Mouse (Mus musculus) lung, embryonic 15.5 days (tissue): Measurements from ENCODE around the gene 1110032A03Rik. TPM values are rescaled to one million over a fixed set of nuclear protein-coding genes. Genes with fewer than 3 reads are reported as not detected.
A peak's percentile ranks its signal among the peaks of the same experiment; 100 is the strongest.

ENCODE experiments used
- ATAC-seq: fragments of 200-750 bp; cut with Nextera tagmentation; 2 replicates; pipeline ENCODE4 v1.8.0; 2017; ENCODE audit warnings: moderate number of reproducible peaks, borderline replicate concordance; ENCODE audit not compliant: low FRiP score, low TSS enrichment; ENCODE audit errors: extremely low read depth
- H3K27ac ChIP-seq: fragments of 300-500 bp; sonication (generic); 2 replicates; pipeline ENCODE4 v1.5.1; 2015; ENCODE audit warnings: moderate library complexity, mild to moderate bottlenecking, inconsistent platforms
- H3K27me3 ChIP-seq: fragments of 300-500 bp; sonication (generic); 2 replicates; pipeline ENCODE4 v1.6.1; 2015; ENCODE audit warnings: inconsistent platforms
- H3K36me3 ChIP-seq: fragments of 300-500 bp; sonication (generic); 2 replicates; pipeline ENCODE4 v1.6.1; 2015; ENCODE audit warnings: inconsistent platforms
- H3K4me1 ChIP-seq: fragments of 300-500 bp; sonication (generic); 2 replicates; pipeline ENCODE4 v1.6.1; 2015; ENCODE audit warnings: inconsistent platforms
- H3K4me2 ChIP-seq: fragments of 300-500 bp; sonication (generic); 2 replicates; pipeline ENCODE4 v1.6.1; 2015; ENCODE audit warnings: inconsistent platforms, mild to moderate bottlenecking, moderate library complexity
- H3K4me3 ChIP-seq: fragments of 300-500 bp; sonication (generic); 2 replicates; pipeline ENCODE4 v1.5.1; 2015; ENCODE audit warnings: mild to moderate bottlenecking, inconsistent platforms
- H3K9ac ChIP-seq: fragments of 300-500 bp; sonication (generic); 2 replicates; pipeline ENCODE4 v1.6.1; 2015; ENCODE audit warnings: inconsistent platforms
- H3K9me3 ChIP-seq: fragments of 300-500 bp; sonication (generic); 2 replicates; pipeline ENCODE4 v1.6.1; 2016; ENCODE audit warnings: inconsistent platforms
- WGBS: fragments of 180-500 bp; shearing (Covaris S2); methylation state at CpG from one replicate; pipeline ENCODE4 v1.1.7; 2015; 5-methylcytosine and 5-hydroxymethylcytosine counted together
- polyA plus RNA-seq: library from polyadenylated mRNA; unstranded; fragments of >200 nt; fragmentation: Nextera tagmentation; extraction: Ambion mirVana; gene quantifications from 2 replicates; pipeline ENCODE4 v1.2.1, GENCODE M21; 2015

Gene 1110032A03Rik
- polyA plus RNA-seq, 1 experiment from 2014 or later: 35.8 TPM

DNA sequence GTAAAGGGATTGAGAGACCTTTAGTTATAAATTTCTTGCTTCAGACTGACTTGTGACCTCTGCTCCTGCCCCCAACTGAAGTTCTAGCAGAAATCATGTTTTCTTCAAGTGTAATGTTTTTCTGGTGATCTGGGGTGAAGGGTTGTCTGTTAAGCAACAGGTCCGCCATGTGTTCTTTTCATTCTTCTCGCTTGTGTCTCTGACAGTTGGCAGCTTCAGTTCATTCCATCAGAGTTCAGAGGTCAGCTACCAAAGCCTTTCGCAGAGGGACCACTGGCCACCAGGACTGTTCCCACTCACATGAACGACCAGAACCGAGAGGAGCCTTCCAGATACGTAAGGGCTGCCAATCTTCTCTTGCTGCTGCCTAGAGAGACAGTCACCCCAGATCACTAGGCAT is 33.2 kb upstream of the 1110032A03Rik start:
- no peak overlapping the region for H3K9ac ChIP-seq
- H3K4me3 ChIP-seq: no peak overlapping the region
- ATAC-seq: no peak
- H3K4me2 ChIP-seq: no peak overlapping the region
- H3K36me3 ChIP-seq: peaks cover 66% of the 10 kb centered on the region
- no peaks in the 10 kb centered on the region for H3K9me3 ChIP-seq
- no peaks in the 10 kb centered on the region for H3K27me3 ChIP-seq
- 79% methylated on average over 6 of the region's 6 CpGs for WGBS
- H3K4me1 ChIP-seq: no peaks in the 10 kb centered on the region
- no peak overlapping the region for H3K27ac ChIP-seq

DNA sequence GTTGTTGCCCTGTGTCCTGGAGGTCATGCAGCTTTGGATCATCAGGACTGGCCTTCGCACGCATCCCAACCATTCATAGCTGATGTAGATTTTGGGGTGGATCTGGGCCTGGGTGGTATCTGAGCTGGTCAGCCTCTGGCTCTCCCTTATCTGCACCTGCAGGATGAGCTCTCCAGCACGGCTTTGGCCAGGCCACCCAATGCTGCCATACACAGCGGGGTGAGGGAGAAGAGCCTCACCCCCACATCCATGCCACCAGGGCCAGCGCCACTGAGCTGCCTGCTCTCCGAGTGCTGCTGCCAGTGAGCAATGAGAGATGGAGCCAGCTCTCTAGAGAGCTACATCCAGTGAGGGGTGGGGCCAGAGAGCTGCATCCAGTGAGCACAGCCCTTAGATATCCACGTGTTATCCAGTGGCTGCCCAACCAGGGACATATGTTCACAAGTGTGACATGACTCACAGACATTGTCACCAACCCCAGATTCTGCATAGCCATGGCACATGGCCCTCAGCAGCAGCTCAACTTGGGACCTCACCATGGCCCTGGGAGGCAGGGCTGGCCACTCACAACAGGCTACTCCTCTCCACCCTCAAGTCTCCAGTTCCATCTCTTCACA is 27.8 kb upstream of the 1110032A03Rik start:
- H3K9me3 ChIP-seq: no peaks in the 10 kb centered on the region
- H3K4me2 ChIP-seq: no peak overlapping the region
- H3K36me3 ChIP-seq: peaks cover 51% of the 10 kb centered on the region
- WGBS: 86% methylated on average over 7 of the region's 7 CpGs
- ATAC-seq: peak; percentile 35; the same call in 1 of the 2 replicates
- H3K4me1 ChIP-seq: no peaks in the 10 kb centered on the region
- H3K27me3 ChIP-seq: no peaks in the 10 kb centered on the region
- no peak overlapping the region for H3K4me3 ChIP-seq
- no peak overlapping the region for H3K9ac ChIP-seq
- no peak overlapping the region for H3K27ac ChIP-seq

DNA sequence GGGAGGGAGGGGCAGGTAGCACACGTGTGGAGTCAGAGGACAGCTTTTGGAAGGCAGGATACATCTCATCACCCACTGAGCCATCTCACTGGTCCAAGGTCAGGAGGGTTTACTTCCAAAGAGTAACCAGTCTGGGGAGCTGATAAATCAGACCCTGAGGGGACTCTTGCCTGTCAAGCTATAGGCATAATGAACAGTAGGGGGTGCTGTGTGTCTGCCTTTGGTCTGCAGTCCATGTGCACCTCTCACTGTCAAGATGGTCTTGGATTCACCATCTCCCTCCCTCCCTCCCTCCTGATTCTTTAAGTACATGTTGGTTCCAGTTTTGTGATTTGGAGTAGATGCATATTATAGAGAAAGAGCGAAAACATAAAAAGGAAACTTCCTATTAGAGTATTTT is 25.7 kb upstream of the 1110032A03Rik start:
- Histone ChIP-seq H3K4me3 (no peak overlapping the region), H3K9ac (no peak overlapping the region), H3K9me3 (no peaks in the 10 kb centered on the region), H3K27me3 (no peaks in the 10 kb centered on the region), H3K4me2 (no peak overlapping the region), H3K4me1 (no peaks in the 10 kb centered on the region), H3K27ac (no peak overlapping the region), H3K36me3 (peaks cover 40% of the 10 kb centered on the region)
- WGBS: 69% methylated on average over 2 of the region's 2 CpGs
- no peak for ATAC-seq

DNA sequence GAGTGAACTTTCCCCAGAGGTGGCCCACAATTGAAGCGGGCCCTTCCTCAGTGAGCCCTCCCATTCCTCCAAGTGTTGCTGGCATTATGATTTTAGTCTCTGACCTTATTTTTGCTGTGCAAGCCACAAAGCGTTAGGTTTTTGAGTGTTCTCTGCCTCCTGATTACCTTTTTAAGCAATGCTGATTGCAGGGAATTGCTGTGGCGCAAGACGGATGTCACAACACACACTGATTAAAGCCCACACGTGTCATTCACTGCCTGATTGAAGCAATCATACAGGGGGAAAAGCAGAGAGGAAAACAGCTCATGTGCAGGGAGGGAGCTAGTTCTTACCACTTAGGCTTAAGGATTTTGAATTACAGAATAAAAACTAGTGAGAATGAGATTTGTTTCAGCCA is 23.0 kb upstream of the 1110032A03Rik start:
- peaks cover 25% of the 10 kb centered on the region for H3K36me3 ChIP-seq
- H3K4me1 ChIP-seq: no peaks in the 10 kb centered on the region
- no peaks in the 10 kb centered on the region for H3K9me3 ChIP-seq
- H3K4me2 ChIP-seq: no peak overlapping the region
- no peak for ATAC-seq
- WGBS: 77% methylated on average over 5 of the region's 5 CpGs
- H3K27me3 ChIP-seq: no peaks in the 10 kb centered on the region
- H3K9ac ChIP-seq: no peak overlapping the region
- no peak overlapping the region for H3K4me3 ChIP-seq
- no peak overlapping the region for H3K27ac ChIP-seq

DNA sequence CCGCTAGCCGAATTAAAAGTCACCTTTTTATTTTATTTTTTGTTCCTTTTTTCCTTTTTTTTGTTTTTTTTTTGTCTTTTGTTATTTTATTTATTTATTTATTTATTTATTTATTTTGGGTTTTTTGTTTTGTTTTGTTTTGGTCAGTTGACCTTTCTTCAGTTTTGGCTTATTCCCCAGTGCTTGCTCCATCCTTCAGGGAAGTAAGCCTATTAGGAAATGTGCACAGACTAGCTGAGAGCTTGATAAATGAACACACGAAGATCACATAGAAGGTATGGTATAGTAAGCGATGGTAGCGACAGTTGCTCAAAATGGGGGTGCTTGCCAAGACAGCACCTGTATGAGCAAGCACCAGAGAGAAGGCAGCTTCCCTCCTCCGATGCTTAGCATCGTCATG is 22.3 kb upstream of the 1110032A03Rik start:
- H3K9ac ChIP-seq: no peak overlapping the region
- no peaks in the 10 kb centered on the region for H3K4me1 ChIP-seq
- no peak overlapping the region for H3K4me3 ChIP-seq
- no peak for ATAC-seq
- H3K4me2 ChIP-seq: no peak overlapping the region
- H3K36me3 ChIP-seq: peaks cover 26% of the 10 kb centered on the region
- no peaks in the 10 kb centered on the region for H3K9me3 ChIP-seq
- no peaks in the 10 kb centered on the region for H3K27me3 ChIP-seq
- 96% methylated on average over 7 of the region's 7 CpGs for WGBS
- H3K27ac ChIP-seq: no peak overlapping the region

DNA sequence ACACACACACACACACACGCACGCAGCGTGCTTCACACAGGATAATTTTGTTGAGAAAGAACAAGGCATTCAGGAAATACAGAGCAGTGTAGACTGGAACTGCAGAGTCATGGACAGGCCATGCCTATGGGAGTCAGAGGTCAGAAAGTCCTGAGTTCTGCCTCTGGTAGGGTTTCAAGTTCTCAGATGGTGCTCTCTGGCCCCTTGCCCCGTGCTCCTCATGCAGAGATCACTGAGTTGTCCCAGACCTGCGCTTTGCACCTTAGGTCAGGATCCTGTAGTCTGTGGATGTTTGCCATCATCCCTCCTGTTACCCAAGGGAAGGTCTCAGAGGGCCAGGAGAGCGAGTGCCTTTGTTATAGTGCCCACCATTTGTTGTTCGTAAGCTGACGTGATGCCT is 21.5 kb upstream of the 1110032A03Rik start:
- ATAC-seq: no peak
- Histone ChIP-seq H3K36me3 (peaks cover 28% of the 10 kb centered on the region), H3K27me3 (no peaks in the 10 kb centered on the region), H3K27ac (no peak overlapping the region), H3K4me3 (no peak overlapping the region), H3K4me2 (no peak overlapping the region), H3K9ac (no peak overlapping the region), H3K9me3 (no peaks in the 10 kb centered on the region), H3K4me1 (no peaks in the 10 kb centered on the region)
- WGBS: 90% methylated on average over 8 of the region's 8 CpGs

DNA sequence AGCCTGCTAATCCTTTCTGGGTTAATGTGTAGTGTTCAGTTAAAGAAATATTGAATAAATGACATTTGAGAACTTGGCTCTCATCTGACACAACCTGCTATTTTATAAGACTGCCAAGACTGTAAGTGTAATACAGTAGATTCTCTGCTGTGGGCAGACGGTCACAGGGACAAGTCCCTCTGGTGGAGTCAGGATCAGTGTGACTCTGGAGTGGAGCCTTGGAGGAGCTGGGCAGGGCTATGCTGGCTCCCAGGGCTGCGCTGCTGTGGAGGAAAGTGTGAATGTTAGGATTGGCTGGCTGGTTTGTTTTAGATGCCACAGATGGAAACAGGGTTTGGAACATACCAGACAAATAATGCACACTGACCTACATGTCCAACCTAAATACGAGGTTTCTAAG is 19.9 kb upstream of the 1110032A03Rik start:
- no peak for ATAC-seq
- Histone ChIP-seq H3K4me2 (no peak overlapping the region), H3K9ac (no peak overlapping the region), H3K36me3 (peaks cover 24% of the 10 kb centered on the region), H3K4me1 (no peaks in the 10 kb centered on the region), H3K9me3 (no peaks in the 10 kb centered on the region), H3K27ac (no peak overlapping the region), H3K27me3 (no peaks in the 10 kb centered on the region), H3K4me3 (no peak overlapping the region)
- WGBS: 92% methylated on average over 3 of the region's 3 CpGs

DNA sequence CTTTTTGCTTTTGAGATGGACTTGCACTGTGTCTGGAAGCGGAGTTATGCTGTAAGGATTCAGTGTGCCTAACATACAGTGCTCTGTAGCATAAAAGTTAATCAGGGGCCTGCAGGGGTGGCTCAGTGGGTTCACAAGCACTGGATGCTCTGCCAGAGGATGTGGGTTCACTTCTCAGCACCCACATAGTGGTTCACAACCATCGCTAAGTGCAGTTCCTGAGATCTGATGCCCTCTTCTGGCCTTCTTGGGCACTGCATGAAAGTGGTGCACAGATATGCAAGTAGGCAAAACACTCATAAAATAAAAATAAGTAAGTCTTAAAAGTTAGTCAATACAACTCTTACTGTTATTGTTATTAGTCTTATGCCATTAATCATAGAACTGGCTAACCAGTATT is 6.8 kb upstream of the 1110032A03Rik start:
- 71% methylated on average over 2 of the region's 2 CpGs for WGBS
- no peaks in the 10 kb centered on the region for H3K4me1 ChIP-seq
- no peaks in the 10 kb centered on the region for H3K9me3 ChIP-seq
- ATAC-seq: no peak
- H3K4me2 ChIP-seq: no peak overlapping the region
- no peak overlapping the region for H3K27ac ChIP-seq
- peaks cover 74% of the 10 kb centered on the region for H3K36me3 ChIP-seq
- no peaks in the 10 kb centered on the region for H3K27me3 ChIP-seq
- no peak overlapping the region for H3K9ac ChIP-seq
- no peak overlapping the region for H3K4me3 ChIP-seq

DNA sequence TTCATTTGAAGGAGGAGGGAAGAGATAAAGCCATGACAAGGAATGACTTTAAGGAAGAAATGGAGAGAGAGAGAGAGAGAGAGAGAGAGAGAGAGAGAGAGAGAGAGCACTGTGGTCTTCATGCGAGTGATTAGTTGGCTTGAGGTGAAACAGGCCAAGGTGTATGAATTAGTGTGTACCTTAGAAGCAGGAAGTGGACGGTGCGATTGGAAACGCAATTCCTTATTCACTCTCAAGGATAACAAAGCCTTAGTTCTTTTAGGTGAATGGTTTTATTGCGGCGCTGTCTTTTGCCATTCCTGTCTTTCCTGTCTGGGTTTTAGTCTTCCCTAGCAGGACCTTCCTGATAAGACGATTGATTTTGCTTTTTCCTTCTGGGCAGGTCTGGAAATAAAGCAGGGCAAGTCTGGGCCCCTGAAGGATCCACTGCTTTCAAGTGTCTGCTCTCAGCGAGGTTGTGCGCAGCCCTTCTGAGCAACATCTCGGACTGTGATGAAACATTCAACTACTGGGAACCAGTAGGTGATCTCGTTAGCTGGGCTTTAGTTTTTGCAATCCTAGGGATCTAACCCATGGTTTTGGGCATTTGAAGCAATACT is 941 bp upstream of the 1110032A03Rik start:
- peak overlapping the region; percentile 89 for H3K9ac ChIP-seq
- H3K4me1 ChIP-seq: peaks cover 19% of the 10 kb centered on the region
- H3K27me3 ChIP-seq: no peaks in the 10 kb centered on the region
- peak overlapping the region; percentile 77 for H3K4me2 ChIP-seq
- 52% methylated on average over 11 of the region's 11 CpGs for WGBS
- peaks cover 32% of the 10 kb centered on the region for H3K36me3 ChIP-seq
- no peak overlapping the region for H3K27ac ChIP-seq
- H3K4me3 ChIP-seq: peak overlapping the region; percentile 89
- H3K9me3 ChIP-seq: no peaks in the 10 kb centered on the region
- no peak for ATAC-seq

DNA sequence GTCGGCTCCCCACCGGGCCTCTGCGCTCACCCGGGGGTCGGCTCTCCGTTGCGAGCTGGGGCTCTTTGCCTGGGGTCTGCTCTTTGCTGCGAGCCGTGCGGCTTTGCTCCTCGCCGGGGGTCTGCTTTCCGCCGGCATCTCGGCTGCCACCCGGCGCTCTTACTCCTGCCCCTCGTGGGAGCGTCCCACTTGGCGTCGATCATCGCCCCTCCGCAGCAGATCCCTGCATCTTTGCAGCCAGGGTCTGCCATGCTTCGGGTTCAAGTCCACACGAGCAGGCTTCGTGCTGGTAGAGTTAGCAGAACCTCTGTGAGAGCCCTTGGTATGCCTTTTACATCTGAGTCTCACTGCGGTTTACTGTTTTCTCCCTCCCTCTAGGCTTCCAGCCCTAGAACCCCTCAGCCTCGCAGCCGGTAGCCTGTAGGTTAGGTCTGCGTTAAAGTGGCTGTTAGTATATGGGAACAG is 374 bp upstream of the 1110032A03Rik start:
- Histone ChIP-seq H3K36me3 (peaks cover 29% of the 10 kb centered on the region), H3K27ac (0 out of 2 replicates have a peak overlapping the region, but pooled peaks have one; percentile 80), H3K4me1 (peaks cover 19% of the 10 kb centered on the region), H3K9me3 (no peaks in the 10 kb centered on the region), H3K27me3 (no peaks in the 10 kb centered on the region), H3K9ac (peak overlapping the region; percentile 89), H3K4me2 (peak overlapping the region; percentile 77), H3K4me3 (peak overlapping the region; percentile 89)
- WGBS: under 1% methylated on average over 22 of the region's 30 CpGs
- peak; percentile 63; the same call in 1 of the 2 replicates for ATAC-seq

DNA sequence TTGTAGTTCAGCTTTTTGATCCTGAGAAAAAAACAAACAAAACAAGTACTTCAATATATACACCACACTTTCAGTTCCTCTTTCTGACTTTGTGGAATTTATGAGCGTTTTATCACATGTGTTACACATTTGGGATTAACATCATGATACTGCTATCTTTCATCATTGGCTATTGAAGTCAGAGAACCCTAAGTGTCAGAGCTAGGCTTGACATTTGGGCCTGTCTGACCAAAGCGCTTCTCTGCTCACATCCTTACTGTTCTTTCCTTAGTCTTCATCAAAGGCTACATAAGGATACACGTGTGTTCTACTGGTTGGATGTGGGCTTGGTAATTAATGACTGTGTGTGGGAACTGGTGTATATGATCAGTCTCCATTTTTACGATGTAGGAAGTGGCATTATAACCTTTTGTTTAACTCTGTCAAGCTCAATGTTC is 1.3 kb downstream of the 1110032A03Rik start:
- Histone ChIP-seq H3K36me3 (peaks cover 16% of the 10 kb centered on the region), H3K27ac (no peak overlapping the region), H3K4me3 (0 out of 2 replicates have a peak overlapping the region, but pooled peaks have one; percentile 89), H3K9ac (no peak overlapping the region), H3K27me3 (no peaks in the 10 kb centered on the region), H3K9me3 (no peaks in the 10 kb centered on the region), H3K4me1 (peaks cover 26% of the 10 kb centered on the region), H3K4me2 (peak overlapping the region; percentile 77)
- 62% methylated on average over 4 of the region's 4 CpGs for WGBS
- no peak for ATAC-seq

DNA sequence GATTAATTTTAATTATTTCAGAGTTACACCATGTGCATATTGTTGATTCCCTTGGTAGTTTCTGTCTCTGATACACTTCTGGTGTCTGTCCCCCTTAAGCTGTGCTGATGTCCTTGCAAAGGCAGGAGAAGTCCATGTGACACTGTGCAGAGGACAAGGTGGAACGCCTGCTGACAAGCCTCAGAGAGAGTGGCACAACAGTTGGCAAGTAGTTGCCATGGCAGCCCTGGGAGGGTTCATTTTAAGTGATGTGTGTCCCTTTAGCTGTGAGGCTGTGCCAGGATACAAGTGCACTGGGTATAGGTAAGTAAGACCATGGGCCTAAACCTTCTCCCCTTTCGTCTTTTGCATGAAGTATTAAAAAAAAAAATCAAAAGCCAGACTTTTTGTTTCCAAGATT is 5.3 kb downstream of the 1110032A03Rik start:
- WGBS: 77% methylated on average over 2 of the region's 2 CpGs
- H3K36me3 ChIP-seq: peaks cover 9% of the 10 kb centered on the region
- no peak overlapping the region for H3K27ac ChIP-seq
- no peak overlapping the region for H3K4me2 ChIP-seq
- H3K4me1 ChIP-seq: peaks cover 29% of the 10 kb centered on the region
- H3K4me3 ChIP-seq: no peak overlapping the region
- H3K27me3 ChIP-seq: no peaks in the 10 kb centered on the region
- no peak for ATAC-seq
- H3K9me3 ChIP-seq: no peaks in the 10 kb centered on the region
- no peak overlapping the region for H3K9ac ChIP-seq
